Mouse (Mus musculus) brain, adult 2 months (tissue): ENCODE measurements around the gene Smg8.

Source experiments
- DNase-seq: peaks from one replicate; pipeline ENCODE4 v3.0.0; 2011; ENCODE audit warnings: low read depth, low spot score

Gene Smg8

DNA sequence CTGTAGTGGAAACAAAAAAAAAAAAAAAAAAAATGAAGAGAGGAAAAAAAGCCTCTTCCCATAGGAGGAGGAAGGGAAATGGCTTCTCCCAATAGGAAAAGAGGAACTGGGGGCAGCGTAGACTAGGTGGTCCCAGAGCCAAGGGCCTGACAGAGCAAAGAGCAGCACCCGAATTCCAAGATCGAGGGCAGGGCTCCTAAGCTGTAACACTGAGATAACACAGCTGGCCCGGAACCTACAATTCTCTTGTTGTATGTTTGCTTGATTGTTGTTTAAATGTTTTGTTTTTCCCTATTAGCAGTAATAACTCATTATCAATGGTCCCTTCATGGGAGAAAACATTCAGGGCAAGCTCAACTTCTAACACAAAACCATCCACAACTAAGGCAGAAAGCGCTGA, 39.6 kb downstream of the Smg8 start:
- DNase-seq, result no peak

DNA sequence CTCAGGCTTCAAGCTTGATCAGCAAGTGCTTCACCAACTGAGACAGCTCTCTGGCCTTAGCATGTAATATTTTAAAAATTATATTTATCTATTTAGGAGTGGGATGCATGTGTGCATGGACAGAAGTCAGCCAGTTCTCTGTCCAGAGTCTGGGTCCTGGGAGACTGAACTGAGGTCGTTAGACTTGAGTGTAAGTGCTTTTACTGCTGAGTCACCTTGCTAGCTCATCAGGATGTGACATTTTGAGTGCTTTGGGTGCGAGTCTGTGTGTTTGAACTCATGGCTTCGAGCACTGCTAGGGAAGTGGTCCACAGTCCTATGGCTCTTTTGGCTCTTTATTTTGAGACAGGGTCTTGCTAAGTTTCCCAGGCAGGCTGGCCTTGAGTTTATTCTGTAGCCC, 43.5 kb downstream of the Smg8 start:
- no peak for DNase-seq

DNA sequence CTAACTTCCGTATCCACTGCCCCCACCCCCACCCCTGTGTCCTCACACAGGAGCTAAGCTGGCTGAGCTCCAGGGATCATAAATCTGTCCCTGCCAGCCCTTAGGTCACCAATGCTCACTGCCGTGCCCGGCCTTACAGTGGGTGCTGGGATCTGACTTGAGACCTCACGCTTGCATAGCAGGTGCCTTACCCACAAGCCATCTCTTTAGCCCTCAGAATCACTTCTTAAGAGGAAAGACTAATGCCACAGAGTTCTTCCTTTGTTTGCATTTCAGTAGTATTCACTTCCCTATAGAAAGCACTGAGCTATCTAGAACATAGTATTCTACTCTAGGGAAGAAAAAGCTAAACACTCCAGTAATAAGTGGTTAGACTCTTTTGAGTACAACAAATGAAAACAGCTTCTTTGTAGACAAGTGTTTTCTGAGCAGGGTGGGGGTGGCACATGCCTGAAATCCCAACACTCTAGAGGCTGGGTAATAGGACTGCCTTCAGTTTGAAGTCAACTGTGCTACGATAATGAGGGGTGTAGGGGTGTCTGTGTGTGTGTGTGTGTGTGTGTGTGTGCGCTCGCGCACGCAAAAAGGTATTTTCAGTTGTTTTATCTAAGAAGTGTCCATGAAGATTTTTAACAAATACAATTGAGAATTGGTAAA, 47.1 kb downstream of the Smg8 start:
- DNase-seq, result peak; percentile 43

DNA sequence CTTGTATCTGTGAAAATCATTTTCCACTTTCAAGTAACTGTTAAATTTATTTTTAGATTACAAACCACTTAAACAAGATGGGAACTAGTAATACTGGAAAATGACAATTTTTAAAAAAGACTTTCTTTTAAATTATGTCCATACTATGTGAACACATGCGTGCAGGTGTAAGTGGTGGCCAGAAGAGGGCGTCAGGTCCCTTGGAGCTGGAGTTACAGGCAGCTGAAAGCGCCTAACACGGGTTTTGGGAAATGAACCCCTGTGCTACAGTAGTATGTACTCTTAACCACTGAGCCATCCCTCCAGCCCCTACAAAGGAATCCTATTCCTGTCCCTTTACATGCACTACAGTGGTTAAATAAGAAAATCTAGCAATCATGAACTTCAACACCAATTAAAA, 50.4 kb downstream of the Smg8 start:
- DNase-seq, result no peak

DNA sequence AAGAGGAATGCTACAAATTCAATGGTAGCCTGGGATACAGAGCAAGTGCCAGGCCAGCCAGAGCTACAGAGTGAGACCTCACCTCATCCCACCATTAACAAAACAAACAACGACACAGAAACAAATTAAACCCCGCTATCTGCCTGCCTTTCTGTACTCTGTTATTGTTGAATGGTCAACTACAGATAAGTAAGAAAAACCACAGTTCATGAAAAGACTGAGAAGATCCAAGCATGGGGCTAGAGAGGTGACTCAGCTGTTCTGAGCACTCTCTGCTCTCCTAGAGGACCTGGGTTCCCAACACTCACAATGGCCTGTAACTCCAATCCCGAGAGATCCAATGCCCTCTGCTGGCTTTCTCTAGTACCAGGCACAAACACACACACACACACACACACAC, 58.4 kb downstream of the Smg8 start:
- DNase-seq, result no peak
